Mouse (Mus musculus) kidney, postnatal 25 days (tissue): Measurements from ENCODE around the gene Pbx1.

ENCODE experiments used
- DNase-seq, 2 experiments: peaks; one replicate each; pipeline ENCODE4 v3.0.0; 2021; ENCODE audit warnings: mixed read lengths in 2 of 2

Gene Pbx1

GRCm38 (mm10) chr1:168265594-168266390, 166.3 kb downstream of the Pbx1 start:
- DNase-seq: no peak

GRCm38 (mm10) chr1:168265090-168265489, 167.0 kb downstream of the Pbx1 start:
- DNase-seq: no peak

DNA sequence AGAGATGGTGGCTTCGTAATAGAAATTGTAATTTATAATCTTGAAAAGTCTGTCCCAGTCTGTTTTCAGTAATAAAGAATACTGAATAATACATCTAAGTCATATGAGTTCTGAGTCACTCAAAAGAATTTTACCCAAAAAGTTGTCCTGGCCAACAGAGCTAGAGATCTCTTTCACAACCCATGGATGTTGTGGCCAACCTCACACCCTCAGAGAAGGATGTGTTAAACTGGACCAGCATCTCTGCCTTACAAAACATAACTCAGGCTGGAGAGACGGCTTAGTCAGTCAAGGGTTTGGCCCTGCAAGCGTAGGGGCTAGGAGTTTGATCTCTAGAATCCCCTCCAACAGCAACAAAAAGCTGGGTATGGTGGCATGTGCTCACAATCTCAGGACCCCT, 171.7 kb downstream of the Pbx1 start:
- DNase-seq: no peak

- DNase-seq: no peak
Observed at GRCm38 (mm10) chr1:168258856-168259255, 173.2 kb downstream of the Pbx1 start.

DNA sequence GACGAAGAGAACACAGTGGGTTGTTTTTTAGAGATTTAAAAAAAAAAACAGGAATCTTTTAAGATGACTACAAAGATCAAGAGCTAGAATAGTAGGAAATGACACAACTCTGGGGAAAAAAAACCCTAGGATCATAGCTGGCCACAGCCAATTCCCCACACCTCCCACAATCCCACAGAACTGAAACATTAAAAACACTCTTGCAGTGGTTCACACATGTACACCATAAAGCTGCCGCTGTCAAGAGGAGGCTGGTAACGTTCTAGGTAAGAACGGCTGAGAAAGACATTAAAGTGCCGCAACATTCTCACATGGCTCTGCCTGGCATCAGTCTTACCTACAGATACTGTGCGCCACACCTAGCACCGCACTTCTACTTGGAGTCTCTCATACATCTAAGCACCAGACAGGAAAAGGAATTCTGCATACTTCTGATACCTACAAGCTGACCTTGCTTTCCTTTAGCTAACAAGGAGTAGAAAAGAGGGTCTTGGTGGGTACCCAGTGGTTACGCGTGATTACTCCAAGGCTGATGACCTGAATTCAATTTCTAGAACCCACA, 176.6 kb downstream of the Pbx1 start:
- DNase-seq: no peak

- peak; percentile 41 to 58 for DNase-seq
Observed at GRCm38 (mm10) chr1:168246968-168247724, 184.9 kb downstream of the Pbx1 start.

GRCm38 (mm10) chr1:168245539-168245938, 186.5 kb downstream of the Pbx1 start:
- peak; percentile 68 to 70 for DNase-seq

DNA sequence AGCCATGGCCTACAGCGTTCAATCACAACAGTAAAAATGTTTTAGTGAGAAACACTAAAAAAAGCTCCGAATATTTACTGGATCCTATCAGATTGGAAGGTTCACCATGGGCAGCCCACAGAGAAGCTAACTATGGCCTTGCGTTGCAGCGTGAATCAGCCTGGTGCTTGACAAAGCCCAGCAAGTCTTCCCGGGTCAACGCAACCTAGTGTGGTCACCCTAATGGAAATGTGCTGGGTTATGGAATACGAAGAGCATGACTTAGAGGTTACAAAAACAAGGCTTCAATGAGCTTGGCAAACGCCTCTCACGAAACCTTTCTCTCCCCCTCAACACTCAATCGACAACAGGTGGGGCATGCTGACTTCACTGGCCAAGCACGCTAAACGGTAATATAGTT, 188.3 kb downstream of the Pbx1 start:
- DNase-seq: no peak

GRCm38 (mm10) chr1:168243068-168243467, 189.0 kb downstream of the Pbx1 start:
- no peak for DNase-seq

DNA sequence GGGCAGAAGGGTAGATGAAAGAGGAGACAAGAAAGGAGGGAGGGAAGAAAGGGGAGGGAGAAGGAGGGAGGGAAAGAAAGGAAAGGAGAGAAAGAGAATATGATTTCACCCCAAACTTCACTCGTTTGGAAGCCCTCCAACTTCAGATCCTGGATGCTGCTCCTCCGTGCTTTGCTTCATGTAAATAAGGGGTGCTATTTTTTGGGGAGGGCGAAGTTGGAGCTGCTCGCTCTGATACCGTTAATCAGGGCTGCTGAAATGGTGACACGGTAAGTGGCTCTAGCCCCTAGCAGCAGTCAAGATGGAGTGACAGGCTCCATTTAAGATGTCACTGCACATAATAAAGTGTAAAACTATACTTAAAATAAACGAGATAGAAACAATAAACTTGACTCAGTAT, 190.8 kb downstream of the Pbx1 start:
- no peak for DNase-seq

DNA sequence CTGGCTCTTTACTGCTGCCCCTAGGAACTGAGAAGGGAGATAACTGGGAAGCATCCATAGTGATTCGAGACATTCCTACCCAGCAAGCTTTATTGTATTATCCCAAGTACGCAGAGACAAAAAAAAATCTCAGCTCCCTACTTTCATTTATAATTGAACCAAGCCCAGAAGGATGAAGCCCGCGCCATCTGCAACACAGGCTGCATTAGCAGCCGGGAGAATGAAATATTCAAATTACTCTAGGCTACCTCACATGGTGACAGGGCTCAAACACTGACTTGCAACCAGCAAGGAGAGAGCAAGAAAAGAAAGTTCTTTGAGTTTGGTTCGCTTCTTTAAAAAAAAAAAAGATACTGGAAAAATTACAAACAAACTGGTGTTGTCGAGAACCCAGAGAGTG, 191.2 kb downstream of the Pbx1 start:
- no peak for DNase-seq

GRCm38 (mm10) chr1:168240386-168240785, 191.7 kb downstream of the Pbx1 start:
- DNase-seq: no peak

DNA sequence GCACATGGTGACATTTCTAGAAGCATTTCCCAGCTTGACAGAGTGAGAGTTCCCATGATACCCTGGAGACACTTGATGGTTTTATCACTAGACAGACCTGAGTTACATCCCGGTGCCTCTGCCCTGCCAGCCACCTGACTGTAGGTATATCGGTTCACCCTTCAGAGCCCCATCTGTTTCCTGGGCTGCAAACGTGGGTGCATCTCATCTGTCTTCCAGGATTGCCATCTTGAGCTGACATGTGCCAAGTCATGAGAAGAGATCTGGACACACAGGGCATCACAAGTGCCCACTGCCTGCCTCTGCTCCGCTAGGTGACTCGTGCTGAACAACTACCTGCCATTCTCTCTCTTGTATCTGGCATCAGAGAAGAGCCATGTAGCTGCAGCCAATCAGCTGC, 196.0 kb downstream of the Pbx1 start:
- DNase-seq: no peak

- no peak for DNase-seq
Observed at GRCm38 (mm10) chr1:168234355-168234754, 197.7 kb downstream of the Pbx1 start.

- DNase-seq: no peak
Observed at GRCm38 (mm10) chr1:168233182-168233581, 198.9 kb downstream of the Pbx1 start.

GRCm38 (mm10) chr1:168231548-168232429, 200.3 kb downstream of the Pbx1 start:
- no peak for DNase-seq

GRCm38 (mm10) chr1:168230858-168231257, 201.2 kb downstream of the Pbx1 start:
- DNase-seq: no peak

DNA sequence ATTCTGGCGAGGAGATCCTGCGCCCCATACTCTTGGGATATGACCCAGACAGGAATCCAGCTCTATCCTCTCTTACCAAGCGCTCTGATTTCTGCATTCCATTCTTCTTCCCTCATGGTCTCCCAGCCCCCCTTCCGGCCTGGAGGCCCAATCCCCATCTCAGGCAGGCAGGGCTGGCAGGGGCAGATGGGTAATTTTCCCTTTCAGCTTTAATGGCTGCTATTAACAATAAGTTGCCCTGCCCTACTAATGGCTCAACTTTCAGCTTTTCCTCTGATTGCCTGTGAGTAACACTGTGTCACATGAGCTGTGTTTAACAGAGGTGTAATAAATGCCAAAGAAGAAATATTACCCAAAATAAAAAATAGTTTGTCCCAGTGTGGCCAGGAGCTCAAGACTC, 201.9 kb downstream of the Pbx1 start:
- peak in 1 of 2 experiments; percentile 49 for DNase-seq

GRCm38 (mm10) chr1:168228756-168229526, 203.1 kb downstream of the Pbx1 start:
- peak in 1 of 2 experiments; percentile 33 for DNase-seq

- DNase-seq: no peak
Observed at GRCm38 (mm10) chr1:168226150-168226549, 205.9 kb downstream of the Pbx1 start.

GRCm38 (mm10) chr1:168225595-168226127, 206.4 kb downstream of the Pbx1 start:
- no peak for DNase-seq

DNA sequence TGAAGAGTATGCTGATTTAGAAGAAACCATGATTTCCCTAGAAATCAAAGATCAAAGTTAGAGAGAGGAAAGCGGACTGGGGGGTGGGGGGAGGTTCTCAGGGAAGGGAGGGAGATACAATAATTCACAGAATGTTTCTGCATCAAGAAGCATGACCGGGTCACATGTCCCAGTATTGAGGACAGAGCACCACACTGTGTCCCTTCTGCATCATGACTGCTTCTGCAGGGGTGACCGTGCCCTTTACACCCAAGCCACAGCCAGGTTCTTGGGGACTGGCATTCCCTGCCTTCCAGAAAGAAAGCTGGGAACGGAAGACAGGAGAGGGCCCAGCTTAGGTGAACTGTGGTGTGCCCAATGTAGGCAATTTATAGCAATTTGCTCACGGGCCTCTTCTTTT, 207.9 kb downstream of the Pbx1 start:
- DNase-seq: peak in 1 of 2 experiments; percentile 50
